Mouse (Mus musculus) layer of hippocampus, adult 11-12 months (tissue): ENCODE results near the gene Depdc5.
"Not testable (repeated sequence)": the region's sequence is repeated elsewhere in the genome, so short reads cannot be mapped to it uniquely, and the experiment has no call there.

Source experiments
- DNase-seq: peaks from one replicate; pipeline ENCODE4 v3.0.0; 2022; ENCODE audit warnings: low spot score

Gene Depdc5

GRCm38 (mm10) chr5:33032036-33032773 lies 168.7 kb downstream of the Depdc5 start:
- no peak for DNase-seq

GRCm38 (mm10) chr5:33033121-33033520 lies 169.6 kb downstream of the Depdc5 start:
- DNase-seq, result peak; percentile 85

DNA sequence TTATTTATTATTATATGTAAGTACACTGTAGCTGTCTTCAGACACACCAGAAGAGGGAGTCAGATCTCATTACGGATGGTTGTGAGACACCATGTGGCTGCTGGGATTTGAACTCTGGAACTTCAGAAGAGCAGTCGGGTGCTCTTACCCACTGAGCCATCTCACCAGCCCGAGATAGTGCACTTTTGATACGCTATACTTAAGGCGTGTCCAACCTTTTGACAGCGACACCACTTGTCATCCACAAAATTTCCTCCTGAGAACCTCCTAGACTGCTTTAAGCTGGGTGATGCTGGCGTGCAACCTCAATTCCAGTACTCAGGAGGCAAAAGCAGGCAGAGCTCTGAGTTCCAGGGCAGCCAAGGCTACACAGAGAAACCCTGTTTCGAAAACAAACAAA lies 170.1 kb downstream of the Depdc5 start:
- DNase-seq, result not testable (repeated sequence)

- DNase-seq, result no peak
These were observed 170.6 kb downstream of the Depdc5 start for GRCm38 (mm10) chr5:33034100-33034499.

DNA sequence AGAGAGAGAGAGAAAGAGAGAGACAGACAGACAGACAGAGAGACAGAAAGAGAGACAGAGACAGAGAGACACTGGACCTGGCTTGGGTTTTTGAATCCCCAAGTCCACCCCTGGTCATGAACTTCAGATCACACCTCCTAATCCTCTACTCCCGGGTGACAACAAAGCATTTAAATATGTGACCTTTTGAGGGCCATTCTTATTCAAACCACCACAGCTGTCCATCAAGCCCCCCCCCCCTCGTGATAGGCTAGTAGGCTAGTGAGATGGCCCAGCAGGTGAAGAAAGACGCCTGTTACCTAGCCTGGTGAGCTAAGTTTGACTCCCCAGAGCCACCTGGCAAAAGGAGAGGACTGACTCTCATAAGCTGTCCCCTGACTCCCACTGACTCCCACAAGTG lies 171.4 kb downstream of the Depdc5 start:
- DNase-seq, result no peak

GRCm38 (mm10) chr5:33038656-33039509 lies 175.4 kb downstream of the Depdc5 start:
- DNase-seq, result no peak

DNA sequence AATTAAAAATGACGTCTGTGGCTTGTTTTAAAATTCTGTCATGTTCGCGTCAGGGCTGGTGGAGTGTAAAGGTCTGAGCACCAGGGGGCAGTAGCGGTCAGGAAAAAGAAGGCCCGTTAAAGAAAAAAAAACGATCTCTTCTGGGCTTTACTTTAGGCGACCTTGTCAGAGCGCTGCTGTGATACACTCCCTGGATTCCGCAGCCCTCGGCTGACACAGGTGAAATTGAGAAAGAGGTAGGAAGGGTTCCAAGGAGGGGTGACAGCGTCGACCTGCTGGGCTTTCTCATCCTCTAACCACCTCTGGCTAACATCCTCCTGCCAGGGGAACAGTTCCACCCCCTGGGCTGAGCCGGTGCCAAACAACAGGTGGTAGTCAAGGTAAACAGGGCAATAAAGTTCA lies 176.0 kb downstream of the Depdc5 start:
- peak; percentile 75 for DNase-seq

- not testable (repeated sequence) for DNase-seq
These were observed 177.2 kb downstream of the Depdc5 start for GRCm38 (mm10) chr5:33040735-33041134.

- no peak for DNase-seq
These were observed 179.9 kb downstream of the Depdc5 start for GRCm38 (mm10) chr5:33043397-33043796.
